27 mouse cellular contexts compared by ENCODE assay signal in the genomic region with DNA sequence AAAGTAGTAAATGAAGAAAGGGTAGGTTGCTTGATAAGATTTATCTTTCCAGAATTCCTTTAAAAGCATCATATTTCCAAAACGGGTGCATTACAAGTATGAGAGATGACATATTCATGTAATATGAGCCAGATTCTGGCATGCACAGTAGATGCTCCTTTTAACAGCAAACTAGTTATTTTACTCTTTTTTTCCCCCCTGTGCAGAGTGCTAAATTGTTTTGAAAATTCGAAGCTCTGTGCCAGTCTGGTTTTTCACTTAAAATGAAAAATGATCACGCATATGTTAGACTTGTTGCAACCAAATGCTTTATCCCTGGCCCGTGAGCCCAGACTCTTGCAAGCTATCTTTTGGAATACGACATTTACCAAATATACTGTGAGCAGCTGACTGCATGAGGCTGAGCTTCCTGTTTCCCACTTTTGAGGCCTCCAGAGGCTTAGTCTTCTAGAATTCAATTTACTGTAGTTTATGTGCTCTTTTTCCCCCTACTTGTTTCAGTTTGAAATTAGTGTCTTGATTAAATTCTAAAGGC.
DNase-seq lines count a peak whose midpoint lies in the region; ATAC-seq and TF ChIP-seq lines count a peak whose summit lies in the region.
"Had no signal": no experiment of that assay in that cellular context is flagged by ENCODE, and none has a peak within 500 bp of the region (broad histone marks: within the 10 kb centered on the region; RNA-seq: fewer than 3 reads in every experiment).

No protein-coding gene starts in this region.

- H3K27me3 ChIP-seq in forebrain, postnatal 0 days (ENCODE audit: insufficient read depth, low read length), result no peaks in the 10 kb centered on the region
- no peaks in the 10 kb centered on the region for H3K27me3 ChIP-seq in forebrain, embryonic 12.5 days
- H3K27me3 ChIP-seq in midbrain, postnatal 0 days (ENCODE audit: insufficient read depth, low read length), result no peaks in the 10 kb centered on the region
- H3K27me3 ChIP-seq: embryonic facial prominence, embryonic 12.5 days; heart, embryonic 15.5 days; lung, embryonic 15.5 days; neural tube, embryonic 13.5 days; stomach, embryonic 15.5 days had no signal

- no peaks in the 10 kb centered on the region for H3K9me3 ChIP-seq in forebrain, postnatal 0 days (ENCODE audit: low read length)
- H3K9me3 ChIP-seq in forebrain, embryonic 12.5 days, result no peaks in the 10 kb centered on the region
- H3K9me3 ChIP-seq in midbrain, postnatal 0 days (ENCODE audit: low read length), result no peaks in the 10 kb centered on the region
- H3K9me3 ChIP-seq: embryonic facial prominence, embryonic 12.5 days; heart, embryonic 10.5 days; heart, embryonic 15.5 days; lung, embryonic 15.5 days; neural tube, embryonic 13.5 days; stomach, embryonic 15.5 days had no signal

- H3K27ac ChIP-seq in forebrain, postnatal 0 days (ENCODE audit: low read depth, low read length), result no peak overlapping the region
- no peak overlapping the region for H3K27ac ChIP-seq in forebrain, embryonic 12.5 days
- H3K27ac ChIP-seq in layer of hippocampus, adult 2 months, result peak overlapping the region; percentile 23; the same call in 1 of the 2 replicates
- H3K27ac ChIP-seq in midbrain, postnatal 0 days (ENCODE audit: low read depth, low read length), result no peak overlapping the region
- H3K27ac ChIP-seq: embryonic facial prominence, embryonic 12.5 days; heart, embryonic 10.5 days; heart, embryonic 15.5 days; liver, embryonic 14.5 days; lung, embryonic 15.5 days; neural tube, embryonic 13.5 days; stomach, embryonic 15.5 days had no signal

- WGBS in forebrain, postnatal 0 days, result 65% methylated on average over 5 of the region's 5 CpGs
- WGBS in forebrain, embryonic 12.5 days, result 87% methylated on average over 5 of the region's 5 CpGs
- WGBS in midbrain, postnatal 0 days, result 78% methylated on average over 5 of the region's 5 CpGs

- no peaks in the 10 kb centered on the region for H3K36me3 ChIP-seq in forebrain, postnatal 0 days (ENCODE audit: insufficient read depth)
- H3K36me3 ChIP-seq in forebrain, embryonic 12.5 days (replicated peaks), result no peaks in the 10 kb centered on the region
- H3K36me3 ChIP-seq in midbrain, postnatal 0 days (ENCODE audit: insufficient read depth, low read length), result no peaks in the 10 kb centered on the region
- H3K36me3 ChIP-seq: embryonic facial prominence, embryonic 12.5 days; heart, embryonic 10.5 days; heart, embryonic 15.5 days; lung, embryonic 15.5 days; neural tube, embryonic 13.5 days; stomach, embryonic 15.5 days had no signal

- H3K4me2 ChIP-seq in forebrain, postnatal 0 days (ENCODE audit: low read depth), result no peak overlapping the region
- H3K4me2 ChIP-seq in forebrain, embryonic 12.5 days, result no peak overlapping the region
- no peak overlapping the region for H3K4me2 ChIP-seq in midbrain, postnatal 0 days (ENCODE audit: low read depth, low read length, poor library complexity, severe bottlenecking)
- H3K4me2 ChIP-seq: embryonic facial prominence, embryonic 12.5 days; heart, embryonic 15.5 days; lung, embryonic 15.5 days; midbrain, embryonic 11.5 days; neural tube, embryonic 13.5 days; stomach, embryonic 15.5 days had no signal

- no peak overlapping the region for H3K4me3 ChIP-seq in forebrain, postnatal 0 days (ENCODE audit: low read depth, low read length)
- no peak overlapping the region for H3K4me3 ChIP-seq in forebrain, embryonic 12.5 days (replicated peaks)
- H3K4me3 ChIP-seq in layer of hippocampus, adult 2 months, result no peak overlapping the region
- H3K4me3 ChIP-seq in midbrain, postnatal 0 days (ENCODE audit: low read depth, low read length), result no peak overlapping the region
- H3K4me3 ChIP-seq: embryonic facial prominence, embryonic 12.5 days; heart, embryonic 10.5 days; heart, embryonic 15.5 days; lung, embryonic 15.5 days; neural tube, embryonic 13.5 days; stomach, embryonic 15.5 days had no signal

- H3K4me1 ChIP-seq in forebrain, postnatal 0 days (ENCODE audit: insufficient read depth), result no peaks in the 10 kb centered on the region
- H3K4me1 ChIP-seq in forebrain, embryonic 12.5 days, result no peaks in the 10 kb centered on the region
- no peaks in the 10 kb centered on the region for H3K4me1 ChIP-seq in midbrain, postnatal 0 days (ENCODE audit: insufficient read depth, low read length)
- H3K4me1 ChIP-seq: embryonic facial prominence, embryonic 12.5 days; heart, embryonic 10.5 days; heart, embryonic 15.5 days; lung, embryonic 15.5 days; neural tube, embryonic 13.5 days; stomach, embryonic 15.5 days had no signal

- no peak for TF ChIP-seq CTCF in forebrain, postnatal 0 days (IDR thresholded peaks at IDR 0.05; ENCODE audit: low read depth)
- no peak for TF ChIP-seq CTCF in layer of hippocampus, adult 2 months (conservative IDR thresholded peaks at IDR 0.05)
- TF ChIP-seq CTCF in midbrain, postnatal 0 days (IDR thresholded peaks at IDR 0.05), result no peak

- peak; percentile 39 for DNase-seq in forebrain, postnatal 0 days
- peak in 1 of 2 experiments; percentile 29 for DNase-seq in layer of hippocampus, adult 2 months (ENCODE audit: low spot score in 2 of 2)
- no peak for DNase-seq in layer of hippocampus, adult 9-10 months (ENCODE audit: low spot score)
- peak; percentile 7 for DNase-seq in layer of hippocampus, adult 9-11 months
- no peak for DNase-seq in embryo, embryonic 10.5 days (ENCODE audit: low spot score)
- DNase-seq in midbrain, postnatal 0 days (ENCODE audit: low spot score), result no peak
- DNase-seq: adrenal gland, postnatal 25 days; B cell, adult 2 months; cerebellum, adult 8-10 months; cerebellum, postnatal 25 days; gastrocnemius, postnatal 25 days; heart, adult 11 months; kidney, adult 18-20 months; kidney, postnatal 4 days; liver; right cerebral cortex, postnatal 14 days; thymus, postnatal 14 days had no signal

- ATAC-seq in forebrain, postnatal 0 days, result peak; percentile 78
- ATAC-seq in forebrain, embryonic 12.5 days (ENCODE audit: low FRiP score), result no peak
- ATAC-seq in midbrain, postnatal 0 days (ENCODE audit: low FRiP score), result no peak
- ATAC-seq: hindbrain, embryonic 16.5 days had no signal

- H3K9ac ChIP-seq in forebrain, postnatal 0 days, result no peak overlapping the region
- H3K9ac ChIP-seq in forebrain, embryonic 12.5 days, result no peak overlapping the region
- no peak overlapping the region for H3K9ac ChIP-seq in midbrain, postnatal 0 days (replicated peaks; ENCODE audit: low read length, poor library complexity, severe bottlenecking)
- H3K9ac ChIP-seq: embryonic facial prominence, embryonic 12.5 days; heart, embryonic 15.5 days; liver, embryonic 14.5 days; lung, embryonic 15.5 days; neural tube, embryonic 13.5 days; stomach, embryonic 15.5 days had no signal

Comparison
In these comparisons a context has a peak if more than half of its experiments do, and no peak if none do; other contexts are left out.
1. DNase-seq: peak in forebrain, postnatal 0 days (single experiment) and layer of hippocampus, adult 9-11 months (single experiment); none in layer of hippocampus, adult 9-10 months (single experiment), embryo, embryonic 10.5 days (single experiment) and midbrain, postnatal 0 days (single experiment).